ENCODE assay signal across 9 mouse cellular contexts in the genomic region with DNA sequence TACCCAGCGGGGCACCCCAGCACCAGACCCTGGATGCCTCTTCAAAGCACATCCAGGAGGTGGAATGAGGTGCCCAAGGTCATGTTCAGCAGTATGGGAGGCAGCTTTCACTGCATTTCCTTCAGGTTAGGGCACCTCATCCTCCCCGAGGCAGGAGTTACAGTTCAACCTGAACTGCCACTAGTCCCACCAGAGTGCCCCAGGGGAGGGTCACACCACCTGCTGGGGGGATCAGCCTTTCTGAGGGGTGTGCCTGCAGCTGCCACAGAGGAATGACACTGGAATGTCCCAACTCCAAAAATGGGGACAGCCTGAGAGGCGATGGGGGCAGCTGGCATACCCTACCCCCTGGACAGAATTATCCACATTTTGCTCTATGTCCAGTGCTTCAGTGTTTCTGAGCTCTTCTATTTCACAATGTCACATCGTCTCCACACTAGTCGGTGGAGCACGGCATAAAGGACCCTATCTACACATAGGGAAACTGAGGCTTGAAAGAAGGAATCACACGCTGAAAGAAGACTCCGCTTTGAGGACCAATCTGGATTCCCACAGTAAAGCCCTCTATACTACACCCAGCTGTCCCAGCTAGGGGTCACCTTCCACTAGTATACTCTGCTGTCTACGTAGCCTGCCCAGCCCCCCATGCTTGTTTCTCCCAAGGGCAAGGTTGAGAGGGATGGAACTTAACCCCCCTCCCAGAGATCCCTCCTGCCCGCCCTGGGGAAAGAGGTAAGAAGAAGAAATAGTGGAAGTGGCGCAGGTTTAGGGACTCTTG. TPM values are rescaled to one million over a fixed set of nuclear protein-coding genes. Genes with fewer than 3 reads are reported as not detected.
DNase-seq lines count a peak whose midpoint lies in the region; ATAC-seq and TF ChIP-seq lines count a peak whose summit lies in the region.
"Had no signal": no experiment of that assay in that cellular context is flagged by ENCODE, and none has a peak within 500 bp of the region (broad histone marks: within the 10 kb centered on the region; RNA-seq: fewer than 3 reads in every experiment).

No protein-coding gene starts in this region.

- H3K4me1 ChIP-seq in heart, embryonic 10.5 days: peaks cover 48% of the 10 kb centered on the region
- peaks cover 83% of the 10 kb centered on the region for H3K4me1 ChIP-seq in E14TG2a.4 (replicated peaks; ENCODE audit: low read depth, low read length)
- H3K4me1 ChIP-seq in forebrain, embryonic 15.5 days: peaks cover 24% of the 10 kb centered on the region
- peaks cover 11% of the 10 kb centered on the region for H3K4me1 ChIP-seq in liver, embryonic 16.5 days (ENCODE audit: control insufficient read depth, low read depth, low read length)

- no peak overlapping the region for H3K9ac ChIP-seq in forebrain, embryonic 15.5 days (replicated peaks)
- peak overlapping the region; percentile 15; the same call in 1 of the 2 replicates for H3K9ac ChIP-seq in liver, embryonic 16.5 days (ENCODE audit: low read depth, low read length)

- no peak for TF ChIP-seq CTCF in E14TG2a.4 (conservative IDR thresholded peaks at IDR 0.05; ENCODE audit: low read length)

- WGBS in heart, embryonic 10.5 days: 24% methylated on average over 11 of the region's 11 CpGs
- WGBS in forebrain, embryonic 15.5 days: 37% methylated on average over 11 of the region's 11 CpGs
- 26% methylated on average over 11 of the region's 11 CpGs for WGBS in liver, embryonic 16.5 days (ENCODE audit: insufficient replicate concordance)

- H3K36me3 ChIP-seq in heart, embryonic 10.5 days: peaks cover 14% of the 10 kb centered on the region
- H3K36me3 ChIP-seq in E14TG2a.4 (ENCODE audit: insufficient read depth, low read length): peaks cover 71% of the 10 kb centered on the region
- H3K36me3 ChIP-seq in forebrain, embryonic 15.5 days: no peaks in the 10 kb centered on the region
- no peaks in the 10 kb centered on the region for H3K36me3 ChIP-seq in liver, embryonic 16.5 days (ENCODE audit: control insufficient read depth, insufficient read depth)
- H3K36me3 ChIP-seq: G1E had no signal

- intact Hi-C loops in heart, postnatal 14 days (cut with DNase I): loop anchor here (5.0 kb wide), 1 partner anchor 33 kb away; no protein-coding TSS in a partner anchor

- H3K9me3 ChIP-seq in heart, embryonic 10.5 days: no peaks in the 10 kb centered on the region
- H3K9me3 ChIP-seq in E14TG2a.4 (ENCODE audit: low read length): no peaks in the 10 kb centered on the region
- H3K9me3 ChIP-seq in forebrain, embryonic 15.5 days: no peaks in the 10 kb centered on the region
- H3K9me3 ChIP-seq in liver, embryonic 16.5 days (replicated peaks; ENCODE audit: control insufficient read depth, low read length): no peaks in the 10 kb centered on the region

- H3K27ac ChIP-seq in heart, embryonic 10.5 days: peak overlapping the region; percentile 89
- 0 out of 2 replicates have a peak overlapping the region, but pooled peaks have one; percentile 15 for H3K27ac ChIP-seq in forebrain, embryonic 15.5 days (replicated peaks)
- no peak overlapping the region for H3K27ac ChIP-seq in liver, embryonic 16.5 days (ENCODE audit: low read length)

- H3K4me3 ChIP-seq in heart, embryonic 10.5 days: peak overlapping the region; percentile 79
- peak overlapping the region; percentile 97 for H3K4me3 ChIP-seq in E14TG2a.4 (replicated peaks; ENCODE audit: low read length)
- peak overlapping the region; percentile 77 for H3K4me3 ChIP-seq in forebrain, embryonic 15.5 days
- peak overlapping the region; percentile 64 for H3K4me3 ChIP-seq in liver, embryonic 16.5 days (ENCODE audit: low read depth, low read length)

- no peak for ATAC-seq in forebrain, embryonic 15.5 days (replicated peaks)
- no peak for ATAC-seq in liver, embryonic 16.5 days (ENCODE audit: low read depth)
- no peak for ATAC-seq in CD4-positive, CD25-positive, alpha-beta regulatory T cell, adult 4 months

- H3K4me2 ChIP-seq in forebrain, embryonic 15.5 days (replicated peaks): peak overlapping the region; percentile 96
- H3K4me2 ChIP-seq in liver, embryonic 16.5 days (ENCODE audit: low read depth, low read length): peak overlapping the region; percentile 76

- DNase-seq in heart, embryonic 10.5 days (ENCODE audit: low spot score): no peak
- no peak for DNase-seq in heart, postnatal 14 days
- no peak for DNase-seq in c-Kit-positive CD71-positive TER-119-positive erythroid progenitor cells, embryonic 14.5 days (ENCODE audit: low spot score)
- no peak for DNase-seq in adrenal gland, adult 18-20 months (ENCODE audit: low spot score in 2 of 2)

- peaks cover 16% of the 10 kb centered on the region; the same call in 1 of the 2 replicates for H3K27me3 ChIP-seq in heart, embryonic 10.5 days (ENCODE audit: insufficient read depth, poor library complexity, severe bottlenecking)
- H3K27me3 ChIP-seq in E14TG2a.4 (ENCODE audit: insufficient read depth, low read length): no peaks in the 10 kb centered on the region
- H3K27me3 ChIP-seq in forebrain, embryonic 15.5 days: peaks cover 21% of the 10 kb centered on the region
- H3K27me3 ChIP-seq in liver, embryonic 16.5 days (ENCODE audit: control insufficient read depth, insufficient read depth, low read depth, low read length): peaks cover 33% of the 10 kb centered on the region

RNA-seq across cellular contexts. Expression of gene N4bp3, which starts 1.3 kb away (rescaled TPM):
- polyA plus RNA-seq in heart, embryonic 10.5 days (2016; fragmentation: Nextera tagmentation; extraction: Ambion mirVana): 6.9 and 12.0 TPM in 2 replicates
- total RNA-seq in heart, postnatal 14 days (2021): 10 to 100 TPM; 22.1 to 23.1 TPM
- polyA plus RNA-seq in forebrain, embryonic 15.5 days (2015; fragmentation: Nextera tagmentation; extraction: Ambion mirVana): 10.2 and 10.8 TPM in 2 replicates
- polyA plus RNA-seq in liver, embryonic 16.5 days (2015; fragmentation: Nextera tagmentation; extraction: Ambion mirVana): 2.8 and 3.9 TPM in 2 replicates
- 1 to 10 TPM; 1.2 to 2.5 TPM for polyA plus RNA-seq in CD4-positive, CD25-positive, alpha-beta regulatory T cell, adult 4 months (2017; shearing (Covaris generic))
- total RNA-seq in adrenal gland, adult 18-20 months (2021): 1 to 10 TPM; 6.3 to 7.7 TPM

RNA-seq across cellular contexts. Expression of gene D930048N14Rik, which starts 1.5 kb away (rescaled TPM):
- 0.78 and 1.6 TPM in 2 replicates for polyA plus RNA-seq in heart, embryonic 10.5 days (2016; fragmentation: Nextera tagmentation; extraction: Ambion mirVana)
- 1 to 10 TPM; 1.3 to 1.4 TPM for total RNA-seq in heart, postnatal 14 days (2021)
- polyA plus RNA-seq in forebrain, embryonic 15.5 days (2015; fragmentation: Nextera tagmentation; extraction: Ambion mirVana): 0.47 and 0.57 TPM in 2 replicates
- 0.44 and 0.46 TPM in 2 replicates for polyA plus RNA-seq in liver, embryonic 16.5 days (2015; fragmentation: Nextera tagmentation; extraction: Ambion mirVana)
- polyA plus RNA-seq in CD4-positive, CD25-positive, alpha-beta regulatory T cell, adult 4 months (2017; shearing (Covaris generic)): under 1 TPM in 1 of 2 experiments, not detected in 1; 0.62 TPM
- 1 to 10 TPM; 1.3 TPM for total RNA-seq in adrenal gland, adult 18-20 months (2021)
- polyA plus RNA-seq: G1E had no signal

RNA-seq across cellular contexts. Expression of gene Rmnd5b, which starts 13.6 kb away (rescaled TPM):
- polyA plus RNA-seq in heart, embryonic 10.5 days (2016; fragmentation: Nextera tagmentation; extraction: Ambion mirVana): 34.3 and 37.9 TPM in 2 replicates
- total RNA-seq in heart, postnatal 14 days (2021): 10 to 100 TPM; 16.0 to 16.3 TPM
- polyA plus RNA-seq in forebrain, embryonic 15.5 days (2015; fragmentation: Nextera tagmentation; extraction: Ambion mirVana): 69.6 and 77.7 TPM in 2 replicates
- 16.6 and 17.7 TPM in 2 replicates for polyA plus RNA-seq in liver, embryonic 16.5 days (2015; fragmentation: Nextera tagmentation; extraction: Ambion mirVana)
- 10 to 100 TPM; 46.6 to 54.0 TPM for polyA plus RNA-seq in CD4-positive, CD25-positive, alpha-beta regulatory T cell, adult 4 months (2017; shearing (Covaris generic))
- 10 to 100 TPM; 30.0 to 47.2 TPM for total RNA-seq in adrenal gland, adult 18-20 months (2021)

RNA-seq across cellular contexts. Expression of gene Nhp2, which starts 29.8 kb away (rescaled TPM):
- 154 and 210 TPM in 2 replicates for polyA plus RNA-seq in heart, embryonic 10.5 days (2016; fragmentation: Nextera tagmentation; extraction: Ambion mirVana)
- 10 to 100 TPM; 19.5 to 21.3 TPM for total RNA-seq in heart, postnatal 14 days (2021)
- 98.5 and 102 TPM in 2 replicates for polyA plus RNA-seq in forebrain, embryonic 15.5 days (2015; fragmentation: Nextera tagmentation; extraction: Ambion mirVana)
- 69.5 and 79.3 TPM in 2 replicates for polyA plus RNA-seq in liver, embryonic 16.5 days (2015; fragmentation: Nextera tagmentation; extraction: Ambion mirVana)
- polyA plus RNA-seq in CD4-positive, CD25-positive, alpha-beta regulatory T cell, adult 4 months (2017; shearing (Covaris generic)): 100 to 1,000 TPM in 1 of 2 experiments, 10 to 100 TPM in 1; 87.8 to 116 TPM
- total RNA-seq in adrenal gland, adult 18-20 months (2021): 10 to 100 TPM; 53.3 to 68.6 TPM

RNA-seq across cellular contexts. Expression of gene 0610009B22Rik, which starts 39.4 kb away (rescaled TPM):
- polyA plus RNA-seq in heart, embryonic 10.5 days (2016; fragmentation: Nextera tagmentation; extraction: Ambion mirVana): 61.4 and 67.7 TPM in 2 replicates
- total RNA-seq in heart, postnatal 14 days (2021): 10 to 100 TPM; 35.8 to 37.3 TPM
- 96.2 and 102 TPM in 2 replicates for polyA plus RNA-seq in forebrain, embryonic 15.5 days (2015; fragmentation: Nextera tagmentation; extraction: Ambion mirVana)
- polyA plus RNA-seq in liver, embryonic 16.5 days (2015; fragmentation: Nextera tagmentation; extraction: Ambion mirVana): 34.4 and 36.0 TPM in 2 replicates
- polyA plus RNA-seq in CD4-positive, CD25-positive, alpha-beta regulatory T cell, adult 4 months (2017; shearing (Covaris generic)): 10 to 100 TPM; 19.9 to 20.3 TPM
- 10 to 100 TPM; 45.2 to 57.2 TPM for total RNA-seq in adrenal gland, adult 18-20 months (2021)
